Mouse (Mus musculus): ENCODE measurements around the gene Zdhhc22.

The Zdhhc22 gene

GRCm38 (mm10) chr12:86960791-86961335 is 29.4 kb downstream of the Zdhhc22 start:
- no peak for DNase-seq

DNA sequence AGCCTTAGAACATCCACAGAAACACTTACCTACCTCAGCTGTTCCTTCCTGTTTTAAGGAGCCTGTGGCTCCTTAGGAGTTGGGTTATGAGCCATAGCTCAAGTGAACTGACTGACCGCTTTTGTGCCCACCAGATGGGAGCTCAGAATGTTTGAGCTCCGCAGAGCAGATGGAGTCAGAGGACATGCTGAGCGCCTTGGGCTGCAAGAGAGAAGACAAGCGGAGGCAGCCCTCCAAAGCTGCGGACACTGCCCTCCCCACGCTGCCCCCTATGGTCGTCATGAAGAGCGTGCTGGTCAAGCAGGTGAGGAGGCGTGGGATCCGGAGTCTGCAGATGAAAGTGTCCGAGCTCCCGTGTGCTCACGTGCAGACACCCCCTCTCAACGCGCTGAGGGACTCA is 30.1 kb downstream of the Zdhhc22 start:
- DNase-seq, result no peak

GRCm38 (mm10) chr12:86959661-86960060 is 30.6 kb downstream of the Zdhhc22 start:
- DNase-seq, result no peak

DNA sequence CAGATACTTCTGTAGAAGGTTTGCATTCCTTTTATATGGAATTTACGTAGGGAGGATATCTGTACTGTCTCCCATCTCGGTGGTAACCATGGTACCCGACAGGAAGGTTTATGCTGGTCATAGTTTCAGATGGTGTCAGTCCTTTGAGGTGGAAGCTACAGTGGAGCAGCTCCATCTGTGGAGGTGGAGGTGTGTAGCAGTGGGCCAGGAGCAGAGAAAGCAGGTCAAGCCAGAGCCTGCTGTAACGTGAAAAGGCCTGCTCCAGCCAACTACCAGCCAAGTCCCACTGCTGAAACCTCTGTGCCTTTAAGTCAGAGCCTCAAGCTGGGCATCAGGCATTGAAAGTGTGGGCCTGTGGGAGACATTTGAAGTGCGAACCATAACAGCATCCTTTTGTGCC is 31.7 kb downstream of the Zdhhc22 start:
- no peak for DNase-seq

GRCm38 (mm10) chr12:86955894-86956293 is 34.3 kb downstream of the Zdhhc22 start:
- DNase-seq, result no peak

- DNase-seq, result no peak
Observed at GRCm38 (mm10) chr12:86952331-86952850, 37.8 kb downstream of the Zdhhc22 start.

- DNase-seq, result no peak
Observed at GRCm38 (mm10) chr12:86950961-86951360, 39.3 kb downstream of the Zdhhc22 start.

GRCm38 (mm10) chr12:86950161-86950960 is 39.9 kb downstream of the Zdhhc22 start:
- no peak for DNase-seq

- DNase-seq, result no peak
Observed at GRCm38 (mm10) chr12:86949501-86949900, 40.7 kb downstream of the Zdhhc22 start.

GRCm38 (mm10) chr12:86948627-86949026 is 41.6 kb downstream of the Zdhhc22 start:
- no peak for DNase-seq

DNA sequence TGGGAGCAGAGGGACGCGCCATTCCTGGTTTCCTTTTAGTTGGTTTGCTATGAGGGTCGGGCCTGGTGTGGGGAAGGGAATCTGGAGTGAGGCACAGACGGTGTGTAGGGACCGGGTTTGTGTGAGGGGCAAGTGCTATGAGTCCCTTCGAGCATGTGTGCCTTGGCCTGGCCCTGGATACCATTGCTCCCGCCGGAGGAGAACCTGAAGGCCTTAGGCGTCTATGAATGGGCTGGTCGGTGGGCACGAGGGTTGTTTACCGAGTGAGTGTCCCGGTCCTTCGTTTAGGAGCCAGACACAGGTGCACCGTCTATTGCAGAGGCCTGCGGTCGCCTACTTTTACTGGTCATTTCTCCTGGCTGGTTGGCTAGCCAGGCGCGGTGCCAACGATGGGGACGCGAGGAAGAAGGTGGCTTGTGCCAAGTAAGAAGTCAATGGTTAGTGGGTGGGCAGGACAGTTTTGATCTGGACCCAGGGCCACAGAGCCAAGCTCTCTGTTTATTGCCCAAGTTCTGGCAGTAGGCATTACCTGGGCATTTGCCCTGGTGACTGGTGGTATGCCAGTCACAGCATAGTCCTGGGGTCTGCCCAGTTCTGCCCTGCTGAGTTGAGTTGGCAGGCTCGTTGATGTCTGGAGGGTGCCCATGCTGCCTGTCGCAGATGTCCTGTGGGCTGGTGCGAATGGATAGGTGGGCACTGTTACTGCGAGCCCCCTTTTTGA is 42.4 kb downstream of the Zdhhc22 start:
- peak; percentile 70 for DNase-seq

- DNase-seq, result peak; percentile 99
Observed at GRCm38 (mm10) chr12:86946862-86947574, 43.2 kb downstream of the Zdhhc22 start, which contains the start of gene Cipc. TSS of gene Cipc (plus strand) at chr12:86947043.

- no peak for DNase-seq
Observed at GRCm38 (mm10) chr12:86946301-86946781, 43.9 kb downstream of the Zdhhc22 start.

DNA sequence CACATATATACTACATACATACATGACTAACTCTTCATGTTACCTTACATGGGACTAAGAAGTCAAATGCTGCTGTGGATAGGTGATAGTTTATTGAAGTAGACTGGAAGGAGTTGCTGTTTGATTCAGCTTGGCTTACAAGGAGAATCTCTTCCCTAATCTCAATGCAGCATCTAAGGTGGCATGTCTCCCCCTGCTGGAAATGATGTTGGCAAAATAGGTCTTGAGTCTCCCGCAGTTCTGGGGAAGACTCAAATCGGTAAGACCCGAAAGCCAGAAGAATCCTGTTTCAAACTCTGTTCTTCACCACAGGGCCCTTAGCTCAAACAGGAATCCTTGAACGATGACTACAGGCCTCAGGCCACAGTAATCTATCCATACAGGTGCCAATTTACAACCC is 45.1 kb downstream of the Zdhhc22 start:
- DNase-seq, result peak; percentile 86

GRCm38 (mm10) chr12:86943421-86943820 is 46.8 kb downstream of the Zdhhc22 start:
- DNase-seq, result no peak

DNA sequence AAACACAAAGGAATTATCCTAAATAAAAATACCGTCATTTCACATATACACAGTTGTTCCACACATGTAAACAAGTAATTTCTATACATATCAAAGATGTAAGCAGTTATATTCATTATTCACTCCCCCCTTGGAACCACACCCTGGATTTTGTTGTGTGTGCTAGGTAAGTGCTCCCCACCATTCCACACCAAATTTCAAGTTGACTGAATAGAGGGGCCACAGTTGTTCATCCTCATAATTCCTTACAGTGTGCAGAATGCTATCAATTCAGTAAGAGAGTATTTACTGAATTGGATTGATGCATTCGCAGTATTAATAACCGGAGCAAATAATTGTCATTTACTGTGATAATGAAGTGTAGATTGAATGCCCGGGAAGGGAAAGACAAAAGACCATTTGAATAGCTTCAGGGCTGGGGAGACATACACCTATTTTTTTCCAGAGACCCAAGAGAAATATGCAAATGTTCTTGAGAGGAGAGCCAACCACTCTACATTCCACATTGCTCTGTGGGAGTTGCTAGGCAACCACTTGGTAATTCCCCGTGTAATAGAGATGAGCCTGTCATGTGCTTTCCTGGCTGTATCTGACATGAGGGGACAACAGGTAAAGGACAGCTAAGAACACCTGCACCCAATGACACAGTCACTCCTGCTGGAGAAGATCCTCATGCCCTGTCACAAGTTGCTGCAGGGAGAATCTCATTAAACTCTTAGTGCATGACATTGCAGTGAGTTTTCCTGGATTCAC is 48.3 kb downstream of the Zdhhc22 start:
- DNase-seq, result peak; percentile 63

DNA sequence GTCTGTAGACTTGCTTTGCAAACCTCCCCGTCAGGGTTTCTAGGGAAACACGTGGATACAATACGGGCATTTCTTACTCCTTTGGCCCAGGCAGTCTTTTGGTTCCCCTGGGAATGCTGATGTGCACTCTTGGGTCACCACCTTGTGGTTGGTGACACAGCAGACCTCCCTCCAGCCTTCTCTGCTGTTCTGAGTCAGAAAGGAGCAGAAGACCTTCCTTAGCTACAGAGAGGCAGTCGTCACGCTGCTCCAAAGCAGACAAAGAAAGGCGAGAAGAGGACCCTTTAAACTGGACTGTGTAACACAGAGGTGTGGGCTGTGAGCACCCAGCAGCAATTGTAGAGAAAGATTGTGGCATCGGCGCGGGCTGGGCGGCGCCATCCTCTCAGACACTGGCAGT is 49.1 kb downstream of the Zdhhc22 start:
- peak; percentile 32 for DNase-seq

- DNase-seq, result no peak
Observed at GRCm38 (mm10) chr12:86938571-86938970, 51.7 kb downstream of the Zdhhc22 start.

GRCm38 (mm10) chr12:86936587-86937343 is 53.5 kb downstream of the Zdhhc22 start:
- no peak for DNase-seq

- DNase-seq, result no peak
Observed at GRCm38 (mm10) chr12:86935692-86936282, 54.4 kb downstream of the Zdhhc22 start.

DNA sequence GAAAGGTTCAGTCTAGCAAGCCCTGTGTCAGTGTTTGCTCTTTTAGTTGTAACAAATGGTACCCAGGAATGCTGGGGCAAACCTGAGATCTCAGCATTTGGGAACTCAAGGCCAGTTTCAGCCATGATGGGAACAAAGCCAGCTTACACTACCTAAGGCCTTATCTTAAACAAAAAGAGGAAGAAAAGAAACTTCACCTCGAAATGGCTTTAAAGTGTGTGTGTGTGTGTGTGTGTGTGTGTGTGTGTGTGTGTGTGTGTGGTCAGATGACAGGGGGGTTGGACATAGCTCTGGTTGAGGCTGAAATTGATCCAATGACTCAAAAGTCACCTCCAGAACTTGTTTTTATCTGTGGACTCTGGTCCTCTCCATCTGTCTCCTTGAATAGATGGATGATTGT is 55.5 kb downstream of the Zdhhc22 start:
- DNase-seq, result no peak
